Mouse (Mus musculus) CH12.LX (cell line): ENCODE measurements around the gene Gsap. TPM values are rescaled to one million over a fixed set of nuclear protein-coding genes. Genes with fewer than 3 reads are reported as not detected.

ENCODE experiments used
- DNase-seq: peaks from one replicate; pipeline ENCODE4 v3.0.0-alpha.2; 2013; ENCODE audit errors: extremely low read depth
- H3K27ac ChIP-seq: 2 replicates; pipeline ENCODE4 v1.5.1; 2012; ENCODE audit warnings: low read depth, mild to moderate bottlenecking, control low read depth, moderate library complexity; ENCODE audit not compliant: insufficient read depth
- H3K27me3 ChIP-seq: replicated peaks from 2 replicates; pipeline ENCODE3; 2012; ENCODE audit warnings: inconsistent platforms
- H3K36me3 ChIP-seq, 2 experiments: replicated peaks in 1 of 2; 2 replicates each; pipeline versions ENCODE3 to v1.6.1; 2012; ENCODE audit warnings: inconsistent platforms in 1 of 2, low read length in 1 of 2, mild to moderate bottlenecking in 1 of 2, mixed read lengths in 1 of 2, moderate library complexity in 1 of 2; ENCODE audit not compliant: control insufficient read depth in 1 of 2, insufficient read depth in 1 of 2
- H3K4me1 ChIP-seq, 2 experiments: 2 replicates each; pipeline ENCODE4 v1.6.1; 2012; ENCODE audit warnings: inconsistent platforms in 1 of 2, moderate library complexity in 1 of 2; ENCODE audit not compliant: insufficient read depth in 2 of 2, control insufficient read depth in 1 of 2
- H3K4me2 ChIP-seq: 2 replicates; pipeline ENCODE4 v1.6.1; 2012; ENCODE audit warnings: low read depth, mild to moderate bottlenecking, control low read depth; ENCODE audit not compliant: poor library complexity, insufficient read depth, severe bottlenecking
- H3K4me3 ChIP-seq, 3 experiments: fragments of 150-350 bp in 1 of 3; sonication (generic) in 1 of 3; replicated peaks in 1 of 3; 2 replicates each; pipeline versions ENCODE3 to v1.5.1; 2011 to 2012; ENCODE audit warnings: low read depth in 2 of 3, low read length in 2 of 3, mild to moderate bottlenecking in 2 of 3, moderate library complexity in 2 of 3, control low read depth in 1 of 3, improper control_type of control experiment in 1 of 3, inconsistent platforms in 1 of 3, mixed read lengths in 1 of 3; ENCODE audit not compliant: poor library complexity in 1 of 3
- H3K79me2 ChIP-seq: replicated peaks from 2 replicates; pipeline ENCODE4 v1.6.1; 2012; ENCODE audit warnings: mild to moderate bottlenecking, moderate library complexity; ENCODE audit not compliant: control insufficient read depth, poor library complexity, insufficient read depth, severe bottlenecking; ENCODE audit errors: extremely low read depth
- H3K9ac ChIP-seq: 2 replicates; pipeline ENCODE4 v1.6.1; 2012; ENCODE audit warnings: low read depth, mild to moderate bottlenecking, control low read depth, moderate library complexity; ENCODE audit not compliant: insufficient read depth
- H3K9me3 ChIP-seq: replicated peaks from 2 replicates; pipeline ENCODE3; 2012; ENCODE audit warnings: low read length, inconsistent platforms, mixed read lengths
- CHD1 ChIP-seq: IDR thresholded peaks from 2 replicates; pipeline ENCODE4 v1.6.1; 2012; ENCODE audit warnings: low read depth, low read length, improper control_type of control experiment, inconsistent platforms
- CTCF ChIP-seq, 2 experiments: IDR thresholded peaks in 1 of 2; conservative IDR thresholded peaks in 1 of 2; 2 replicates each; pipeline ENCODE4 v1.5.1; 2011 to 2012; ENCODE audit warnings: low read depth in 2 of 2, low read length in 2 of 2, improper control_type of control experiment in 1 of 2, inconsistent platforms in 1 of 2, mild to moderate bottlenecking in 1 of 2, moderate library complexity in 1 of 2
- ELF1 ChIP-seq: IDR thresholded peaks from 2 replicates; pipeline ENCODE4 v1.6.1; 2014; ENCODE audit warnings: low read depth, mild to moderate bottlenecking, inconsistent platforms, low read length, improper control_type of control experiment
- ETS1 ChIP-seq: conservative IDR thresholded peaks from 2 replicates; pipeline ENCODE4 v1.6.1; 2012; ENCODE audit warnings: low read depth, mild to moderate bottlenecking, inconsistent platforms, low read length, improper control_type of control experiment, moderate library complexity
- GABPA ChIP-seq: IDR thresholded peaks from 2 replicates; pipeline ENCODE4 v1.6.1; 2012; ENCODE audit warnings: low read depth, low read length, improper control_type of control experiment, inconsistent platforms; ENCODE audit not compliant: insufficient replicate concordance
- HCFC1 ChIP-seq: IDR thresholded peaks from 2 replicates; pipeline ENCODE4 v1.6.1; 2012; ENCODE audit warnings: low read depth, mild to moderate bottlenecking, inconsistent platforms, low read length, improper control_type of control experiment
- IRF4 ChIP-seq: IDR thresholded peaks from 2 replicates; pipeline ENCODE4 v1.6.1; 2014; ENCODE audit warnings: low read depth, mild to moderate bottlenecking, inconsistent platforms, low read length, improper control_type of control experiment
- JUND ChIP-seq: conservative IDR thresholded peaks from 2 replicates; pipeline ENCODE4 v1.6.1; 2011; ENCODE audit warnings: low read depth, low read length, improper control_type of control experiment
- KAT2A ChIP-seq: IDR thresholded peaks from 2 replicates; pipeline ENCODE4 v1.6.1; 2012; ENCODE audit warnings: low read length, improper control_type of control experiment, inconsistent platforms; ENCODE audit not compliant: insufficient replicate concordance
- MAX ChIP-seq: IDR thresholded peaks from 2 replicates; pipeline ENCODE4 v1.6.1; 2011; ENCODE audit warnings: low read length, improper control_type of control experiment
- MAZ ChIP-seq: IDR thresholded peaks from 2 replicates; pipeline ENCODE4 v1.6.1; 2012; ENCODE audit warnings: low read depth, mild to moderate bottlenecking, inconsistent platforms, low read length, improper control_type of control experiment, moderate library complexity
- MEF2A ChIP-seq: IDR thresholded peaks from 2 replicates; pipeline ENCODE4 v1.6.1; 2014; ENCODE audit warnings: low read depth, mild to moderate bottlenecking, inconsistent platforms, low read length, improper control_type of control experiment, borderline replicate concordance
- MXI1 ChIP-seq: IDR thresholded peaks from 2 replicates; pipeline ENCODE4 v1.6.1; 2011; ENCODE audit warnings: mild to moderate bottlenecking, low read depth, low read length, improper control_type of control experiment
- MYC ChIP-seq: IDR thresholded peaks from 2 replicates; pipeline ENCODE4 v1.6.1; 2011; ENCODE audit warnings: low read depth, mild to moderate bottlenecking, improper control_type of control experiment, low read length
- NELFE ChIP-seq: IDR thresholded peaks from 2 replicates; pipeline ENCODE4 v1.6.1; 2011; ENCODE audit warnings: low read depth, low read length, improper control_type of control experiment
- NRF1 ChIP-seq: IDR thresholded peaks from 2 replicates; pipeline ENCODE4 v1.6.1; 2014; ENCODE audit warnings: low read depth, mild to moderate bottlenecking, inconsistent platforms, low read length, improper control_type of control experiment, moderate library complexity
- POLR2A ChIP-seq: IDR thresholded peaks from 2 replicates; pipeline ENCODE4 v1.6.1; 2011; ENCODE audit warnings: low read depth, mild to moderate bottlenecking, improper control_type of control experiment, low read length
- POLR2AphosphoS2 ChIP-seq: IDR thresholded peaks from 2 replicates; pipeline ENCODE4 v1.6.1; 2011; ENCODE audit warnings: low read depth, low read length, improper control_type of control experiment
- RAD21 ChIP-seq: IDR thresholded peaks from 2 replicates; pipeline ENCODE4 v1.6.1; 2011; ENCODE audit warnings: low read depth, mild to moderate bottlenecking, low read length, improper control_type of control experiment, moderate library complexity
- RCOR1 ChIP-seq: conservative IDR thresholded peaks from 2 replicates; pipeline ENCODE4 v1.6.1; 2012; ENCODE audit warnings: low read depth, mild to moderate bottlenecking, inconsistent platforms, low read length, improper control_type of control experiment
- SIN3A ChIP-seq: IDR thresholded peaks from 2 replicates; pipeline ENCODE4 v1.6.1; 2012; ENCODE audit warnings: low read length, improper control_type of control experiment, inconsistent platforms
- SMC3 ChIP-seq: IDR thresholded peaks from 2 replicates; pipeline ENCODE4 v1.6.1; 2011; ENCODE audit warnings: low read depth, low read length, improper control_type of control experiment
- TBP ChIP-seq: conservative IDR thresholded peaks from 2 replicates; pipeline ENCODE4 v1.6.1; 2011; ENCODE audit warnings: low read depth, low read length, improper control_type of control experiment
- TCF12 ChIP-seq: IDR thresholded peaks from 2 replicates; pipeline ENCODE4 v1.6.1; 2014; ENCODE audit warnings: low read depth, mild to moderate bottlenecking, inconsistent platforms, low read length, improper control_type of control experiment
- UBTF ChIP-seq: IDR thresholded peaks from 2 replicates; pipeline ENCODE4 v1.6.1; 2012; ENCODE audit warnings: low read depth, mild to moderate bottlenecking, inconsistent platforms, low read length, improper control_type of control experiment, moderate library complexity
- USF1 ChIP-seq: IDR thresholded peaks from 2 replicates; pipeline ENCODE4 v1.6.1; 2014; ENCODE audit warnings: low read depth, mild to moderate bottlenecking, inconsistent platforms, low read length, improper control_type of control experiment
- USF2 ChIP-seq: conservative IDR thresholded peaks from 2 replicates; pipeline ENCODE4 v1.6.1; 2011; ENCODE audit warnings: low read depth, low read length, improper control_type of control experiment
- ZC3H11A ChIP-seq: IDR thresholded peaks from 2 replicates; pipeline ENCODE4 v1.6.1; 2012; ENCODE audit warnings: low read depth, mild to moderate bottlenecking, inconsistent platforms, low read length, improper control_type of control experiment
- ZKSCAN1 ChIP-seq: IDR thresholded peaks from 2 replicates; pipeline ENCODE4 v1.6.1; 2012; ENCODE audit warnings: low read depth, inconsistent platforms, low read length, improper control_type of control experiment, borderline replicate concordance
- ZMIZ1 ChIP-seq: IDR thresholded peaks from 2 replicates; pipeline ENCODE4 v1.6.1; 2012; ENCODE audit warnings: low read depth, mild to moderate bottlenecking, inconsistent platforms, low read length, improper control_type of control experiment
- ZNF384 ChIP-seq: IDR thresholded peaks from 2 replicates; pipeline ENCODE4 v1.6.1; 2012; ENCODE audit warnings: low read depth, low read length, improper control_type of control experiment, inconsistent platforms
- dilution Hi-C: fragments of 300-500 bp; cut with MboI; formaldehyde crosslinking; loops from 2 replicates; pipeline ENCODE4 v1.14.3; 2020; ENCODE audit warnings: low sequenced_read_pairs; ENCODE audit not compliant: extremely low pct_unique_long_range_greater_than_20kb, extremely low pct_ligation_motif_present
- in situ Hi-C: fragments of 300-500 bp; cut with MboI; formaldehyde crosslinking; loops from 3 replicates; pipeline ENCODE4 v1.14.3; 2019; ENCODE audit warnings: low sequenced_read_pairs, low pct_ligation_motif_present, low pct_unique_long_range_greater_than_20kb, mixed read lengths
- polyA plus RNA-seq: library from polyadenylated mRNA; unstranded; fragments of >175 nt; gene quantifications from 2 replicates; pipeline ENCODE4 v1.2.1, GENCODE M21; 2012; ENCODE audit warnings: low read depth; ENCODE audit not compliant: insufficient read length
- total RNA-seq, 2 experiments: library from RNA; depleted of rRNA; stranded (reverse); fragments of 300-350 nt in 1 of 2; fragments of >200 nt in 1 of 2; gene quantifications; 2 replicates each; pipeline ENCODE4 v1.2.3; 2012 to 2014

The Gsap gene
- total and polyA plus RNA-seq, 3 experiments, result 1.7 to 3.8 (median 2.2) TPM

GRCm38 (mm10) chr5:21320138-21320537 lies 134.1 kb downstream of the Gsap start:
- Histone ChIP-seq H3K36me3 (no peaks in the 10 kb centered on the region), H3K27me3 (no peaks in the 10 kb centered on the region), H3K27ac (no peak overlapping the region), H3K4me1 (peaks cover 2 to 7% of the 10 kb centered on the region in 2 experiments; a peak in 3 of 4 replicates), H3K79me2 (no peaks in the 10 kb centered on the region), H3K9ac (no peak overlapping the region), H3K4me2 (no peak overlapping the region), H3K4me3 (no peak overlapping the region), H3K9me3 (no peaks in the 10 kb centered on the region)
- in situ Hi-C loops (no loop called here), dilution Hi-C loops (no loop called here)
- DNase-seq, result no peak
- TF ChIP-seq ELF1, result no peak
- TF ChIP-seq MAX, result no peak
- TF ChIP-seq CTCF (conservative IDR thresholded peaks at IDR 0.05 in 1 of 2, IDR thresholded peaks at IDR 0.05 in 1 of 2; ENCODE audit: low read depth in 2 of 2, low read length in 2 of 2), result no peak
- TF ChIP-seq POLR2AphosphoS2, result no peak
- TF ChIP-seq SMC3, result no peak
- TF ChIP-seq MAZ, result no peak
- TF ChIP-seq NELFE, result no peak
- TF ChIP-seq NRF1, result no peak
- TF ChIP-seq USF1, result no peak

DNA sequence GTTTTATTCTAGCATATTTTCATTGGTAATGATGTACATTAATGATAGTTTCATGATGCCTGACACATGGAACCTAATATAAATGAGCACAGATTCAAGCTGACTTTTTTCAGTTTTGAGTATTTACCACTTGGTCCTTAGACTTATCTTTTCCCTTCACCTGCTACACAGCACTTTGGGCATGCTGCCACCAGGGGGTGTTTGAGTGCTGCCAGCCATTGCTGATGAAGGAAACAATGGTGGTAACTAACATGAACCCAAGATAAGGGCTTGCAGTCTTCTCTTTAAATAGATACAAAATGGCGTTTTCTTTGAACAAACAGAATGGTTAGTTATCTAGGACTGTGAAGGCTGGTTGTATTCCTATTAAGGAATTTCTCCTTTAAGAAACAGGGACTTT lies 140.4 kb downstream of the Gsap start:
- peaks cover 6 to 12% of the 10 kb centered on the region in 2 experiments; a peak in 3 of 4 replicates for H3K4me1 ChIP-seq
- no peaks in the 10 kb centered on the region for H3K36me3 ChIP-seq
- H3K27me3 ChIP-seq, result no peaks in the 10 kb centered on the region
- no peak overlapping the region for H3K9ac ChIP-seq
- H3K4me2 ChIP-seq, result no peak overlapping the region
- dilution Hi-C loops, result no loop called here
- TF ChIP-seq NRF1 (no peak), CTCF (conservative IDR thresholded peaks at IDR 0.05 in 1 of 2, IDR thresholded peaks at IDR 0.05 in 1 of 2; ENCODE audit: low read depth in 2 of 2, low read length in 2 of 2) (peak; percentile 74 to 99; a peak in 3 of 4 replicates), MAX (no peak), JUND (0 out of 2 replicates have a peak, but pooled peaks have one; percentile 22), POLR2A (no peak), GABPA (no peak), UBTF (no peak), SIN3A (no peak), RCOR1 (no peak), HCFC1 (no peak), MYC (no peak), IRF4 (no peak; the same call in 1 of the 2 replicates), NELFE (no peak), POLR2AphosphoS2 (no peak), ZMIZ1 (no peak), ZKSCAN1 (no peak), TCF12 (no peak; the same call in 1 of the 2 replicates), USF1 (no peak), ELF1 (no peak), RAD21 (peak; percentile 100), ETS1 (no peak), ZNF384 (no peak), MXI1 (no peak), SMC3 (peak; percentile 100), TBP (no peak), KAT2A (no peak), MEF2A (peak; percentile 72; the same call in 1 of the 2 replicates), CHD1 (no peak), USF2 (no peak), ZC3H11A (peak; percentile 99)
- no peak overlapping the region for H3K27ac ChIP-seq
- no peaks in the 10 kb centered on the region for H3K79me2 ChIP-seq
- no peaks in the 10 kb centered on the region for H3K9me3 ChIP-seq
- DNase-seq, result peak; percentile 84
- in situ Hi-C loops, result no loop called here
- H3K4me3 ChIP-seq, result no peak overlapping the region
